Mouse (Mus musculus): ENCODE data around the gene Tmem33. TPM values are rescaled to one million over a fixed set of nuclear protein-coding genes. Genes with fewer than 3 reads are reported as not detected.

The Tmem33 gene
- total RNA-seq, 1 experiment from 2014 or later = 30.6 TPM

DNA sequence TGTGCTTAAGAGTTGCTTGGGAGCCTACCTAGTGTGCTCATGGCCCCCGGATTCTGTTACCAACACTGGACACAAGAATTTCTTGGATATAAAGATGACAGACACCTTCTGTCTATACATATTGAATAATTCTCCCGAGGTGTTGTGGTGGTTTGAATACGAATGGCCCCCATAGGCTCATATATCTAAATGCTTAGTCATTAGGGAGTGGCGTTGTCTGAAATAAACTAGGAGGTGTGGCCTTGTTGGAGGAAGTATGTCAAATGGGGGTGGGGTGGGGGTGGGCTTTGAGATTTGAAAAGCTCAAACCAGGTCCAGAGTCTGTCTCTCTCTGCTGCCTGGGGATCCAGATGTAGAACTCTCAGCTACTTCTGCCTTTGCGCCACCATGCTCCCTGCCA, 17.1 kb upstream of the Tmem33 start:
- ATAC-seq (replicated peaks; ENCODE audit: insufficient number of reproducible peaks, low FRiP score, low TSS enrichment, poor library complexity, severe bottlenecking) = no peak

- ATAC-seq (replicated peaks; ENCODE audit: insufficient number of reproducible peaks, low FRiP score, low TSS enrichment, poor library complexity, severe bottlenecking) = no peak
Observed at GRCm38 (mm10) chr5:67252261-67252660, 8.1 kb upstream of the Tmem33 start.

DNA sequence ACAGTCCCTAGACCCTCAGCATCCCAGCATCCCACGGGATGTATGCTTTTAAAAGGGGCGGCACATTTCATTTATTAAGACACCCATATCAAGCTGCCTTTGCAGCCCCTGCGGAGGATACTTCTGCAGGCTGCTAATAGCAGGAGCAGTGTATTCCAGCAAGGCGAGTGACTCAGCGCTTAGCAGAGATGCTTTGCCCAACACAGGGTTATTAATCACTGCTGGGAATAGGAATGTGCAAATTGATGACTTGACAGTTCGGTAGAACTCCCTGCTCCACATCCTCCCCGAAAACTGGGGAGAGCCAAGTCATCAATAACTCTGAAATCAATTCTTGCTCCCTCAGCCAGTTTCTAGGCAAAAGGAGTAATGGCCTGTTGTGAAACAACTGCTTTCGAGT, 4.7 kb upstream of the Tmem33 start:
- no peak for ATAC-seq (replicated peaks; ENCODE audit: insufficient number of reproducible peaks, low FRiP score, low TSS enrichment, poor library complexity, severe bottlenecking)

DNA sequence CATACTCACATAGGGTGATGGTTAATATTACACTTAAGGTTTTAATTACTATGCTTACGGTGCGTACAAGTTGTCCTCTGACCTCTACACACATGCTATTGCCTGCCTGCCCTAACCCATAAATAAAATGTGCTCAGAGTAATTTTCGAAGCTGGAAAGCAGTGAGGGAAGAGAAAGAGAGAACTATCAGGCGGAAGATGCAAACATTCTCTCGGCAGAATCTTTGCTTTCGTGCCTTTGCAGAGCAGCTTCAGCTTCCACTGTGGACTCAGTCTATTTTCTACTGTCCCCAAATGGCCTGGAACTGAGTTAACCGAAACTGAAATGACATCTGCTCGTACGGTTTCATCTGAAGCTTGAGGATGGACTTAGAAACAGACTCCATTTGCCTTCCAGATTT, 1.9 kb upstream of the Tmem33 start:
- ATAC-seq (replicated peaks; ENCODE audit: insufficient number of reproducible peaks, low FRiP score, low TSS enrichment, poor library complexity, severe bottlenecking) = no peak

DNA sequence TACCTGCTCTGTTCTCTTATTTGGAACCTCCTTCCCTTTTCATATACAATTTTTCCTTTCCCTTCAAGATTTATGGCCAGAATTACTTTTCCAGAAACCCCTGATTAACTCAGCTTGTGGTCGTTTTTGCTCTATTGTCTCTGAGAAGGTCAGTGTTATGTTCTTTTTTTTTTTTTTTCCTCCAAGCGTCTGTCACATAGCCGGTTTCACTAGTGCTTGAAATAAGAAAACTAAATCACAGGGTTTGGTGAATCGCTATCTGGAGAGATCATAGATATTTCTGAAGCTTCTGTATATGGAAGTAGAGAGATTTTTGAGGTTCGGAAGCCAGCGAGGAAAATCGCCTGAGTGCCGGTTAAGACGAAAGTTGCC, 220 bp upstream of the Tmem33 start:
- ATAC-seq (replicated peaks; ENCODE audit: insufficient number of reproducible peaks, low FRiP score, low TSS enrichment, poor library complexity, severe bottlenecking) = no peak

DNA sequence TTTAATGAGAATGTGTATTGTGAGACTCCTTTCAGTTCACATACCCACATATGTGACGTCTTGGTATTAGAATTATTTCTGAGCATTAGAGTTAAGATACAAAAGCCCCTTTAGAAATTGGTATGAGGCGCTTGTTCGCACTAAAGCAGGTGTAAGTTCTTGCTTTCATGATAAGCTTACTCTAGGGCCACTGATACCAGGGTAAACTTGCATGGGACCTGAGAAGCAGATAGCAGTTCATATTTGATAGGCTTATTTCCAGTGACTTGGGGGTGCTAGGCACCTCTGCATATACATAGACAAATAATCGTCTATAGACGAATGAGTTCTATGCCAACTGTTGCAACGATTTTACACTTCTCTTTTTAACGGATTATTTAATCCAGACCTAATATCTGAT, 2.6 kb downstream of the Tmem33 start:
- ATAC-seq (replicated peaks; ENCODE audit: insufficient number of reproducible peaks, low FRiP score, low TSS enrichment, poor library complexity, severe bottlenecking) = no peak

GRCm38 (mm10) chr5:67266106-67266505, 5.7 kb downstream of the Tmem33 start:
- no peak for ATAC-seq (replicated peaks; ENCODE audit: insufficient number of reproducible peaks, low FRiP score, low TSS enrichment, poor library complexity, severe bottlenecking)

GRCm38 (mm10) chr5:67269309-67269708, 8.9 kb downstream of the Tmem33 start:
- no peak for ATAC-seq (replicated peaks; ENCODE audit: insufficient number of reproducible peaks, low FRiP score, low TSS enrichment, poor library complexity, severe bottlenecking)

DNA sequence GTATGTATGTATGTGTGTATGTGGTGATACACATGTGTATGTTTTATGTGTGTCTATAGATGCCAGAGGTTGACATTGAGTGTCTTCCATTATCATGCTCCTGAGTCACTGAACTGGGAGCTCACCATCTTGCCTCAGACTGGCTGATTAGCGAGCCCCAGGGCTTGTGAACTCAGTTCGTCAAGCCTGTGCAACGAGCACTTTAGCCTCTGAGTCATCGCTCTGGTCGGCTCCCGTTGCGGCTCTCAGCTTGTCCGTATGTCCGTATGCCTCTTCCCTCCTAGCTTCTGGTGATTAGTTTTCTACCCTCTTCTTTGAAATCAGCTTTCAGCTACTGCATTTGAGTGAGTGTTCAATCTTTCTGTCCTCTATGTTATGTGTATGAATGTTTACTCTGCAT, 19.0 kb downstream of the Tmem33 start:
- no peak for ATAC-seq (replicated peaks; ENCODE audit: insufficient number of reproducible peaks, low FRiP score, low TSS enrichment, poor library complexity, severe bottlenecking)

DNA sequence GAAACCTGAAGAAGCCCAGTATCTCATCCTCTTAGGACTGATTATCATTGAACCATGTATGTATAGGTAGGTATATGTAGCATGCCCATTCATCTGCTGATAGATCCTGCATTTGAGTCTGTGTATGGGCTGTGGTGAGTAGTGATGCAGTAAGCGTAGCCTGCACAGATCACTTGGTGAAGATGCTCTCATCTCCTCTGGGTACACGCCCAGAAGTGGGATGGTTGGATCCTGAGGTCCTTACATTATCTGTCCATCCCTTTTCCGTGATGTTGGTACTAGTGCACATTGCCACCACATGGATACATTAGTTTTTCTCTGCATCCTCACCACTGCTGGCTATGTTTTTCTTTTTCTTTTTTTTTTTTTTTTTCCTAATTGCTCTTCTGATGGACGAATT, 19.5 kb downstream of the Tmem33 start:
- ATAC-seq (replicated peaks; ENCODE audit: insufficient number of reproducible peaks, low FRiP score, low TSS enrichment, poor library complexity, severe bottlenecking) = no peak

DNA sequence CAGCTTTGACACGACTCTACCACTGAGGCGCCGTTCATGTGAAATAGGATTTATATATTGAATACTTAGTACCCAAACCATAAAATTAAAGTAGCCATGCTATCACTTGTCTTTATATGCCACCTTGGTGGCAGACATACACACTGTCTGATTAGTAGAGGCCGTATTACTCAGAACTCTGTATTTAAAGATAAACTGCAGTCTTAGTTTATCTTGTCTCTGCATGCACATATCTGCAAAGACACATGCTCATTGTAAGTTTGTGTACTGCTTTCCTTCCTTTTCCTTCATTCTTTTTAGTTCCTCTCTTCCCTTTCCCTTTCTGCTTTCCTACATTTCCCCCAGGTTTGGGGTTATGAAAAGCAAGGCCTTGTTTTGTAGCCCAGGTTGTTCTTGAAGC, 20.0 kb downstream of the Tmem33 start:
- no peak for ATAC-seq (replicated peaks; ENCODE audit: insufficient number of reproducible peaks, low FRiP score, low TSS enrichment, poor library complexity, severe bottlenecking)

GRCm38 (mm10) chr5:67295029-67295428, 34.7 kb downstream of the Tmem33 start:
- no peak for ATAC-seq (replicated peaks; ENCODE audit: insufficient number of reproducible peaks, low FRiP score, low TSS enrichment, poor library complexity, severe bottlenecking)

DNA sequence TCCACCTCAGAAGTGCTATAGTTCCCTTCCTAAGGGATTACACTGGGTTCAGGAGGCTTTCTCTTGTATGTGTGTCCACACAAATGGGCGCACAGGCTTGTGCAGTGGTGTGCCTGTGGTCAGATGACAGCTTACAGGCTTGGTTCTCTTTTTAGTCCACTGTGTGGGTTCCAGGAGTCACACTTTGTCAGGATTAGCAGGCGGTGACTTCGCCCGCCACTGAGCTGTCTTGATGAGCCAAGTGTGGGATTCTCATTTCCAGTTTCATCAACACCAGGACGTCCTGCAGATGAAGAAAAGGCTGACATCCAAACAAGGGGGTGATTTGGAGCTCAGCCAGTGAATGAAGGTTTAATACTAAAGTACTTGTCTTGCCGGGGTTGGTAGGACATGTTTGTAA, 35.3 kb downstream of the Tmem33 start:
- ATAC-seq (replicated peaks; ENCODE audit: insufficient number of reproducible peaks, low FRiP score, low TSS enrichment, poor library complexity, severe bottlenecking) = no peak

GRCm38 (mm10) chr5:67296171-67296570, 35.8 kb downstream of the Tmem33 start:
- no peak for ATAC-seq (replicated peaks; ENCODE audit: insufficient number of reproducible peaks, low FRiP score, low TSS enrichment, poor library complexity, severe bottlenecking)

GRCm38 (mm10) chr5:67297026-67297813, 36.9 kb downstream of the Tmem33 start:
- ATAC-seq (replicated peaks; ENCODE audit: insufficient number of reproducible peaks, low FRiP score, low TSS enrichment, poor library complexity, severe bottlenecking) = no peak

DNA sequence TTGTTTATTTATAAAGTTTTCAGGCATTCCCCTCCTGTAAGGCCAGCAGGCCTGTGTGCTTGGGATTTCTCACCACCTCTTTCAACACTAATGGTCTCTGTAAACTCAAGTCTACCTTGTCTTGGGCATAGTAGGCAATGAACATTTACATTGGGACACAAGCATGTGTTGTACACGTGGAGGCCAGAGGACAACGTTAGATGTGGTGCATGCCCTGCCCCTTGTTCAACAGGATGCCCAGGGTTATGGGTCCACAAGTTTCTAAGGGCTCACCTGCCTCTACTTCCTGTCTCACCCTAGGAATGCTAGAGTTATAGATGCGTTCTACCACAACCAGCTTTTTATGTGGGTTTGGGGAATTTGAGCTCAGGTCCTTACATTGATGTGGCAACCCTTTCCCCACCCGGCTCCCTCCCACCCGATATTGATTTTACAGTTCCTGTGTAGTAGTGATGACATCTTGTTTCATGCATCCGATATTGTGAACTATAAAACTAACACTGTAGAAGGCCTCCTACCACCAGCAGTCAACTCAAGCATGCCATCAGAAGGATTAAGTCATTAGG, 39.6 kb downstream of the Tmem33 start:
- ATAC-seq (replicated peaks; ENCODE audit: insufficient number of reproducible peaks, low FRiP score, low TSS enrichment, poor library complexity, severe bottlenecking) = no peak

GRCm38 (mm10) chr5:67300926-67301597, 40.7 kb downstream of the Tmem33 start:
- ATAC-seq (replicated peaks; ENCODE audit: insufficient number of reproducible peaks, low FRiP score, low TSS enrichment, poor library complexity, severe bottlenecking) = no peak

DNA sequence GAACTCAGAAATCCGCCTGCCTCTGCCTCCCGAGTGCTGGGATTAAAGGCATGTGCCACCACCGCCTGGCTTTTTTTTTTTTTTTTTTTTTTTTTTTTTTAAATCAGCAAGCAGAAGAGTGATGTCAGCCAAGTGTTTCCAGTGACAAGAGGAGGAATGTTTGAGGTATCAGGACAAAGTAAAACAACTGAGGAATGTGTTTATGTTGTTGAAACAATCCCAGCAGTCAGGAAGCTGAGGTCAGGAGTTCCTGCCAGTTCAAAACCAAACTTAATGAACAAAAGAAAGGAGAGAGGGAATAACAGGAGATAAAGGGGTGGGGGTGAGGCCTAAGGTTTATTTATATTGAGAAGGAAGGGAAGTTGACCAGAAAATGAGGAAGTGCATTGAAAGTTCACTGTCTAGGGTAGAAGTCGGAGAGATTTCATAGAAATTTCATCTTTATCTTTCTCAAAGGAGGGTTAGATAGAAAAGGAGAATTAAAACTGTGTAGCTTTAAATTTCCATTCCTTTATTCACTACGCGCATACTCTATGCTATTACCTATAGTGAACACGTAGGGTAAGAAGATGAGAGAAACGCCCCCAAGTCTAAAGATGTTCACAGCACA, 41.5 kb downstream of the Tmem33 start:
- ATAC-seq (replicated peaks; ENCODE audit: insufficient number of reproducible peaks, low FRiP score, low TSS enrichment, poor library complexity, severe bottlenecking) = peak; percentile 19; the same call in 1 of the 2 replicates

DNA sequence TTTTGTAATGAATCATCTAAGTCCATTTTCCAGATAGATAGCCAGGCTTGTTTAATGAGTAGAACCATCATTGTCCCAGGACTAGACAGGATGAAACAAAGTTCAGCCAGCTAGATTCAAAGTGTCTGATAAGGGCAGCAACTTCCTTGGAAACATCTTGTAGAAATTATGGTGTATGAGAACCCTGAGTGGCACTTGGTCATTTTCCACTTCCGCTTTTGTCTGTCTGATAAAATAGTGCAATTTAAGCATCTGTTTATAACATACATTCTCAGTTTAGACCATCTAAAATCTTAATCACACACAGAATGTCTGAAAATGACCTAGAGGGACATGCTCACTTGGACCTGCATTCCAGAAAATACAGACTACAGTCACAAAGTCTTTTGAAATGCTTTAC, 43.5 kb downstream of the Tmem33 start:
- no peak for ATAC-seq (replicated peaks; ENCODE audit: insufficient number of reproducible peaks, low FRiP score, low TSS enrichment, poor library complexity, severe bottlenecking)
